9 mouse cellular contexts compared by ENCODE assay signal in genomic region chr2:115514831-115515428, GRCm38 (mm10).
DNase-seq lines count a peak whose midpoint lies in the region; TF ChIP-seq lines count a peak whose summit lies in the region.
"Had no signal": no experiment of that assay in that cellular context is flagged by ENCODE, and none has a peak within 500 bp of the region (broad histone marks: within the 10 kb centered on the region; RNA-seq: fewer than 3 reads in every experiment).

No protein-coding gene starts in this region.

- no peaks in the 10 kb centered on the region for H3K36me3 ChIP-seq in C2C12 (ENCODE audit: control insufficient read depth, insufficient read depth)
- no peaks in the 10 kb centered on the region for H3K36me3 ChIP-seq in MEL (ENCODE audit: control insufficient read depth in 1 of 2, insufficient read depth in 2 of 2, low read length in 2 of 2)
- no peaks in the 10 kb centered on the region for H3K36me3 ChIP-seq in embryonic facial prominence, embryonic 10.5 days (replicated peaks)
- no peaks in the 10 kb centered on the region for H3K36me3 ChIP-seq in hindbrain, embryonic 10.5 days
- H3K36me3 ChIP-seq: embryonic facial prominence, embryonic 15.5 days had no signal

- 13% methylated on average over 9 of the region's 9 CpGs for WGBS in embryonic facial prominence, embryonic 10.5 days
- WGBS in hindbrain, embryonic 10.5 days, result 12% methylated on average over 9 of the region's 9 CpGs

- no peak overlapping the region for H3K9ac ChIP-seq in MEL (ENCODE audit: control insufficient read depth, low read depth, low read length, poor library complexity, severe bottlenecking)
- H3K9ac ChIP-seq: embryonic facial prominence, embryonic 15.5 days had no signal

- H3K4me3 ChIP-seq in C2C12 (ENCODE audit: insufficient read depth, poor library complexity, severe bottlenecking), result no peak overlapping the region
- H3K4me3 ChIP-seq in MEL (ENCODE audit: control insufficient read depth in 1 of 2, insufficient read depth in 1 of 2, low read depth in 2 of 2, low read length in 2 of 2), result no peak overlapping the region
- H3K4me3 ChIP-seq in embryonic facial prominence, embryonic 10.5 days, result no peak overlapping the region
- H3K4me3 ChIP-seq in hindbrain, embryonic 10.5 days, result no peak overlapping the region
- H3K4me3 ChIP-seq: embryonic facial prominence, embryonic 15.5 days had no signal

- no peaks in the 10 kb centered on the region for H3K9me3 ChIP-seq in MEL (replicated peaks; ENCODE audit: insufficient read depth, low read length)
- no peaks in the 10 kb centered on the region for H3K9me3 ChIP-seq in embryonic facial prominence, embryonic 10.5 days
- no peaks in the 10 kb centered on the region for H3K9me3 ChIP-seq in hindbrain, embryonic 10.5 days
- H3K9me3 ChIP-seq: embryonic facial prominence, embryonic 15.5 days had no signal

- no peak overlapping the region for H3ac ChIP-seq in C2C12 (ENCODE audit: control insufficient read depth, insufficient read length, low read depth)

- TF ChIP-seq POLR2A in MEL (IDR thresholded peaks at IDR 0.05; ENCODE audit: control insufficient read depth in 1 of 2, insufficient read depth in 1 of 2, low read depth in 1 of 2, low read length in 2 of 2, poor library complexity in 1 of 2), result no peak

- peak; percentile 18 for TF ChIP-seq CTCF in C2C12 (IDR thresholded peaks at IDR 0.05; ENCODE audit: control insufficient read depth, insufficient read depth, insufficient read length)
- peak in 2 of 3 experiments; percentile 28 to 51; a peak in 4 of 6 replicates for TF ChIP-seq CTCF in MEL (IDR thresholded peaks at IDR 0.05 in 2 of 3, conservative IDR thresholded peaks at IDR 0.05 in 1 of 3; ENCODE audit: control insufficient read depth in 1 of 3, insufficient read depth in 1 of 3, low read depth in 2 of 3, low read length in 3 of 3, poor library complexity in 1 of 3, severe bottlenecking in 1 of 3)

- peak; percentile 59 for TF ChIP-seq RAD21 in MEL (IDR thresholded peaks at IDR 0.05; ENCODE audit: low read depth, low read length)

- H3K27ac ChIP-seq in MEL (ENCODE audit: control insufficient read depth, low read depth, low read length), result no peak overlapping the region
- peak overlapping the region; percentile 76 for H3K27ac ChIP-seq in embryonic facial prominence, embryonic 10.5 days (replicated peaks)
- H3K27ac ChIP-seq in hindbrain, embryonic 10.5 days, result peak overlapping the region; percentile 76
- H3K27ac ChIP-seq: embryonic facial prominence, embryonic 15.5 days had no signal

- H3K79me2 ChIP-seq in C2C12 (ENCODE audit: control insufficient read depth, insufficient read depth) (no peaks in the 10 kb centered on the region), MEL (ENCODE audit: control insufficient read depth, insufficient read depth, low read length, poor library complexity) (no peaks in the 10 kb centered on the region)

- no peaks in the 10 kb centered on the region for H3K4me1 ChIP-seq in MEL (ENCODE audit: control insufficient read depth in 1 of 2, insufficient read depth in 2 of 2, low read length in 2 of 2)
- peaks cover 52% of the 10 kb centered on the region for H3K4me1 ChIP-seq in embryonic facial prominence, embryonic 10.5 days
- H3K4me1 ChIP-seq in hindbrain, embryonic 10.5 days (replicated peaks), result peaks cover 37% of the 10 kb centered on the region

- no peak for TF ChIP-seq EP300 in MEL (IDR thresholded peaks at IDR 0.05; ENCODE audit: low read depth in 1 of 2, low read length in 2 of 2)

- no peaks in the 10 kb centered on the region for H3K79me3 ChIP-seq in C2C12 (ENCODE audit: low read depth)

- H3K27me3 ChIP-seq in C2C12 (ENCODE audit: control insufficient read depth, insufficient read depth, insufficient read length) (no peaks in the 10 kb centered on the region), MEL (ENCODE audit: control insufficient read depth in 1 of 2, insufficient read depth in 2 of 2, low read length in 2 of 2) (peaks cover 0 to 1% of the 10 kb centered on the region in 2 experiments; a peak in 2 of 4 replicates)
- 0 out of 2 replicates have a peak, but pooled peaks cover 3% of the 10 kb centered on the region for H3K27me3 ChIP-seq in embryonic facial prominence, embryonic 10.5 days (replicated peaks; ENCODE audit: low read depth, poor library complexity, severe bottlenecking)
- no peaks in the 10 kb centered on the region for H3K27me3 ChIP-seq in hindbrain, embryonic 10.5 days (ENCODE audit: insufficient read depth, poor library complexity, severe bottlenecking)
- H3K27me3 ChIP-seq: embryonic facial prominence, embryonic 15.5 days had no signal

- peak; percentile 17 for DNase-seq in MEL (ENCODE audit: low read depth, low spot score)
- DNase-seq in embryonic facial prominence, embryonic 10.5 days (ENCODE audit: low spot score), result peak; percentile 52
- DNase-seq in hindbrain, embryonic 10.5 days (ENCODE audit: low spot score), result peak; percentile 48
- DNase-seq in layer of hippocampus, adult 8-10 months (ENCODE audit: low spot score in 2 of 2), result peak; percentile 3 to 25
- DNase-seq in mesoderm, embryonic 11.5 days (ENCODE audit: low read depth, low spot score), result peak; percentile 67
- no peak for DNase-seq in natural killer cell, adult 2 months (ENCODE audit: low spot score in 2 of 2)
- no peak for DNase-seq in spleen, postnatal 36 days (ENCODE audit: low spot score in 2 of 2)

TF ChIP-seq in C2C12, 6 proteins besides CTCF, POLR2A, EP300 and RAD21:
- TF ChIP-seq USF1 (IDR thresholded peaks at IDR 0.05; ENCODE audit: low read depth), result no peak

TF ChIP-seq in MEL, 35 proteins besides CTCF, POLR2A, EP300 and RAD21:
- TF ChIP-seq ZMIZ1 (IDR thresholded peaks at IDR 0.05; ENCODE audit: low read depth, low read length) (no peak), NELFE (IDR thresholded peaks at IDR 0.05; ENCODE audit: low read depth, low read length) (no peak), ZC3H11A (IDR thresholded peaks at IDR 0.05; ENCODE audit: low read depth, low read length) (peak; percentile 36; the same call in 1 of the 2 replicates), SMC3 (IDR thresholded peaks at IDR 0.05; ENCODE audit: low read depth, low read length) (peak; percentile 60)

Comparison
In these comparisons a context has a peak if more than half of its experiments do, and no peak if none do; other contexts are left out.
1. DNase-seq: peak in MEL (single experiment), embryonic facial prominence, embryonic 10.5 days (single experiment), hindbrain, embryonic 10.5 days (single experiment), layer of hippocampus, adult 8-10 months (2 of 2) and mesoderm, embryonic 11.5 days (single experiment); none in natural killer cell, adult 2 months (0 of 2) and spleen, postnatal 36 days (0 of 2).